Comparison of ENCODE assay signal across 16 mouse cellular contexts in genomic region chr16:34000715-34001114, GRCm38 (mm10). TPM values are rescaled to one million over a fixed set of nuclear protein-coding genes. Genes with fewer than 3 reads are reported as not detected.
A peak's percentile ranks its signal among the peaks of the same experiment; 100 is the strongest.
DNase-seq lines count a peak whose midpoint lies in the region; TF ChIP-seq lines count a peak whose summit lies in the region.
"Had no signal": no experiment of that assay in that cellular context is flagged by ENCODE, and none has a peak within 500 bp of the region (broad histone marks: within the 10 kb centered on the region; RNA-seq: fewer than 3 reads in every experiment).

No protein-coding gene starts in this region.

- peak; percentile 14 for DNase-seq in adrenal gland, adult 2 months
- DNase-seq in adrenal gland, adult 18-20 months (ENCODE audit: low spot score in 2 of 2): no peak
- no peak for DNase-seq in CH12.LX (ENCODE audit: extremely low read depth)
- DNase-seq in gastrocnemius, postnatal 25 days: peak; percentile 64
- DNase-seq in lung, postnatal 14 days: peak; percentile 11
- no peak for DNase-seq in left cerebral cortex, postnatal 25 days (ENCODE audit: low spot score in 2 of 2)
- DNase-seq in thymus, postnatal 14 days: no peak
- DNase-seq in cerebellum, adult 2 months: no peak
- DNase-seq: adrenal gland, adult 8-10 months; cerebellum, adult 18-20 months; kidney, adult 2 months; left cerebral cortex, postnatal 4 days; thymus, adult 2 months had no signal

- peaks cover under 1 to 7% of the 10 kb centered on the region in 2 experiments; a peak in 2 of 4 replicates for H3K4me1 ChIP-seq in CH12.LX (ENCODE audit: control insufficient read depth in 1 of 2, insufficient read depth in 2 of 2)
- peaks cover 9% of the 10 kb centered on the region for H3K4me1 ChIP-seq in cerebellum, adult 2 months (ENCODE audit: control insufficient read depth, insufficient read depth, low read length)

- no peak for TF ChIP-seq RAD21 in CH12.LX (IDR thresholded peaks at IDR 0.05; ENCODE audit: low read depth, low read length)

- TF ChIP-seq POLR2A in CH12.LX (IDR thresholded peaks at IDR 0.05; ENCODE audit: low read depth, low read length): no peak
- no peak for TF ChIP-seq POLR2A in cerebellum, adult 2 months (IDR thresholded peaks at IDR 0.05; ENCODE audit: borderline replicate concordance, insufficient read depth, low read length)

- peaks cover 35% of the 10 kb centered on the region for H3K27me3 ChIP-seq in CH12.LX (replicated peaks)
- no peaks in the 10 kb centered on the region for H3K27me3 ChIP-seq in cerebellum, adult 2 months (ENCODE audit: control insufficient read depth, insufficient read depth, low read length)
- H3K27me3 ChIP-seq: midbrain, embryonic 12.5 days had no signal

- dilution Hi-C loops in CH12.LX (cut with MboI; ENCODE audit: extremely low pct_ligation_motif_present, extremely low pct_unique_long_range_greater_than_20kb, low sequenced_read_pairs): no loop called here

- no peak for TF ChIP-seq EP300 in CH12.LX (IDR thresholded peaks at IDR 0.05; ENCODE audit: low read length)

- no peaks in the 10 kb centered on the region for H3K36me3 ChIP-seq in CH12.LX (replicated peaks in 1 of 2; ENCODE audit: control insufficient read depth in 1 of 2, insufficient read depth in 1 of 2, low read length in 1 of 2)
- H3K36me3 ChIP-seq: G1E; midbrain, embryonic 12.5 days had no signal

- H3K79me2 ChIP-seq in CH12.LX (replicated peaks; ENCODE audit: control insufficient read depth, extremely low read depth, insufficient read depth, poor library complexity, severe bottlenecking): no peaks in the 10 kb centered on the region

- H3K9me3 ChIP-seq in CH12.LX (replicated peaks; ENCODE audit: low read length): no peaks in the 10 kb centered on the region
- H3K9me3 ChIP-seq: G1E; midbrain, embryonic 12.5 days had no signal

- intact Hi-C loops in left cerebral cortex, postnatal 25 days (cut with DNase I): loop anchor here (5.0 kb wide), 2 partner anchors 42 to 92 kb away; no protein-coding TSS in a partner anchor

- 82% methylated on average over 8 of the region's 8 CpGs for WGBS in cerebellum, adult 2 months

- TF ChIP-seq CTCF in CH12.LX (conservative IDR thresholded peaks at IDR 0.05 in 1 of 2, IDR thresholded peaks at IDR 0.05 in 1 of 2; ENCODE audit: low read depth in 2 of 2, low read length in 2 of 2): no peak
- no peak for TF ChIP-seq CTCF in cerebellum, adult 2 months (IDR thresholded peaks at IDR 0.05; ENCODE audit: borderline replicate concordance, insufficient read depth, low read depth, low read length)

- H3K27ac ChIP-seq in CH12.LX (ENCODE audit: insufficient read depth, low read depth): no peak overlapping the region
- no peak overlapping the region for H3K27ac ChIP-seq in cerebellum, adult 2 months (ENCODE audit: insufficient read depth, low read length)
- H3K27ac ChIP-seq: layer of hippocampus, adult 2 months; midbrain, embryonic 12.5 days had no signal

- H3K9ac ChIP-seq in CH12.LX (ENCODE audit: insufficient read depth, low read depth): no peak overlapping the region
- H3K9ac ChIP-seq: midbrain, embryonic 12.5 days had no signal

- H3K4me3 ChIP-seq in CH12.LX (replicated peaks in 1 of 3; ENCODE audit: low read depth in 2 of 3, low read length in 2 of 3, poor library complexity in 1 of 3): no peak overlapping the region
- H3K4me3 ChIP-seq in cerebellum, adult 2 months (replicated peaks; ENCODE audit: insufficient read depth, low read depth, low read length): no peak overlapping the region
- H3K4me3 ChIP-seq: layer of hippocampus, adult 2 months; midbrain, embryonic 12.5 days had no signal

- no peak overlapping the region for H3K4me2 ChIP-seq in CH12.LX (ENCODE audit: insufficient read depth, low read depth, poor library complexity, severe bottlenecking)
- H3K4me2 ChIP-seq: midbrain, embryonic 12.5 days had no signal

- in situ Hi-C loops in CH12.LX (cut with MboI; ENCODE audit: low pct_ligation_motif_present, low pct_unique_long_range_greater_than_20kb, low sequenced_read_pairs): no loop called here

TF ChIP-seq in CH12.LX, 34 proteins besides CTCF, POLR2A, EP300 and RAD21:
- TF ChIP-seq ETS1 (conservative IDR thresholded peaks at IDR 0.05; ENCODE audit: low read depth, low read length): 0 out of 2 replicates have a peak, but pooled peaks have one; percentile 22
- TF ChIP-seq TCF12 (IDR thresholded peaks at IDR 0.05; ENCODE audit: low read depth, low read length): no peak

RNA-seq across cellular contexts. Expression of gene Umps, which starts 33.9 kb away (rescaled TPM):
- 10 to 100 TPM; 36.0 to 44.0 TPM for total RNA-seq in adrenal gland, adult 2 months (2021)
- polyA plus RNA-seq in adrenal gland, adult 2 months (2012; rRNA removed): 13.1 and 16.9 TPM in 2 replicates
- total RNA-seq in adrenal gland, adult 18-20 months (2021): 10 to 100 TPM; 49.1 TPM
- total RNA-seq in CH12.LX (2012; rRNA removed): 115 and 161 TPM in 2 replicates
- 165 and 173 TPM in 2 replicates for total RNA-seq in CH12.LX (2014; rRNA removed)
- polyA plus RNA-seq in CH12.LX (2012; ENCODE audit: insufficient read length, low read depth): 155 and 161 TPM in 2 replicates
- total RNA-seq in gastrocnemius, postnatal 25 days (2021): 1 to 10 TPM; 4.8 to 5.9 TPM
- total RNA-seq in left cerebral cortex, postnatal 25 days (2021): 10 to 100 TPM; 15.2 to 16.1 TPM
- polyA plus RNA-seq in cerebellum, adult 2 months (2012; rRNA removed): 12.5 and 12.7 TPM in 2 replicates

Comparison
In these comparisons a context has a peak if more than half of its experiments do, and no peak if none do; other contexts are left out.
1. DNase-seq: peak in adrenal gland, adult 2 months (single experiment), gastrocnemius, postnatal 25 days (single experiment) and lung, postnatal 14 days (single experiment); none in adrenal gland, adult 18-20 months (0 of 2), CH12.LX (single experiment), left cerebral cortex, postnatal 25 days (0 of 2), thymus, postnatal 14 days (single experiment) and cerebellum, adult 2 months (0 of 2).